Mouse (Mus musculus) layer of hippocampus, adult 18-20 months (tissue): ENCODE measurements around the gene Ang. TPM values are rescaled to one million over a fixed set of nuclear protein-coding genes. Genes with fewer than 3 reads are reported as not detected.

Experiments used
- DNase-seq, 2 experiments: peaks; one replicate each; pipeline ENCODE4 v3.0.0; 2022; ENCODE audit warnings: low spot score in 2 of 2
- total RNA-seq, 2 experiments: library from RNA; stranded (reverse); gene quantifications; 2 replicates each; pipeline ENCODE4 v1.2.3; 2021

Ang gene
- total RNA-seq, 2 experiments from 2014 or later, result 3.3 to 5.5 TPM

- no peak for DNase-seq
Observed at GRCm38 (mm10) chr14:51127648-51128258, 36.8 kb downstream of the Ang start.

- no peak for DNase-seq
Observed at GRCm38 (mm10) chr14:51128775-51129623, 38.0 kb downstream of the Ang start.

GRCm38 (mm10) chr14:51129624-51129975 lies 38.6 kb downstream of the Ang start:
- DNase-seq, result no peak

- DNase-seq, result no peak
Observed at GRCm38 (mm10) chr14:51130315-51130940, 39.5 kb downstream of the Ang start.

- no peak for DNase-seq
Observed at GRCm38 (mm10) chr14:51131086-51131815, 40.3 kb downstream of the Ang start.

GRCm38 (mm10) chr14:51132372-51132771 lies 41.4 kb downstream of the Ang start:
- no peak for DNase-seq

- DNase-seq, result no peak
Observed at GRCm38 (mm10) chr14:51140342-51140741, 49.4 kb downstream of the Ang start.

GRCm38 (mm10) chr14:51142119-51142518 lies 51.2 kb downstream of the Ang start:
- no peak for DNase-seq

- no peak for DNase-seq
Observed at GRCm38 (mm10) chr14:51142568-51142967, 51.6 kb downstream of the Ang start.

GRCm38 (mm10) chr14:51143287-51143686 lies 52.3 kb downstream of the Ang start:
- peak; percentile 64 to 77 for DNase-seq

GRCm38 (mm10) chr14:51143937-51144336 lies 53.0 kb downstream of the Ang start:
- no peak for DNase-seq

- DNase-seq, result no peak
Observed at GRCm38 (mm10) chr14:51144451-51144850, 53.5 kb downstream of the Ang start.

- no peak for DNase-seq
Observed at GRCm38 (mm10) chr14:51145521-51145920, 54.6 kb downstream of the Ang start.

- DNase-seq, result no peak
Observed at GRCm38 (mm10) chr14:51146685-51147084, 55.7 kb downstream of the Ang start, which contains the start of gene Rnase1. Rnase1 (minus strand) TSS chr14:51146785.

GRCm38 (mm10) chr14:51148006-51148405 lies 57.1 kb downstream of the Ang start:
- DNase-seq, result no peak

- no peak for DNase-seq
Observed at GRCm38 (mm10) chr14:51149164-51149563, 58.2 kb downstream of the Ang start.

GRCm38 (mm10) chr14:51150206-51150831 lies 59.4 kb downstream of the Ang start:
- DNase-seq, result no peak
